Mouse (Mus musculus) liver, postnatal 0 days (tissue): ENCODE data around the gene Fev.

Source experiments
- CTCF ChIP-seq: sonication (generic); IDR thresholded peaks from 2 replicates; pipeline ENCODE4 v1.5.1; 2016; ENCODE audit warnings: antibody characterized with exemption, low read depth
- EP300 ChIP-seq: IDR thresholded peaks from 2 replicates; pipeline ENCODE4 v1.6.1; 2016; ENCODE audit warnings: antibody characterized with exemption, low read depth, mild to moderate bottlenecking

GRCm38 (mm10) chr1:74856791-74857190 lies 28.4 kb downstream of the Fev start:
- TF ChIP-seq CTCF (no peak), EP300 (no peak)
